Mouse (Mus musculus) heart, embryonic 10.5 days (tissue): ENCODE measurements around the gene Slc9a5. TPM values are rescaled to one million over a fixed set of nuclear protein-coding genes. Genes with fewer than 3 reads are reported as not detected.

Experiments
- DNase-seq: peaks from one replicate; pipeline ENCODE4 v3.0.0-alpha.2; 2017; ENCODE audit warnings: low spot score
- H3K27ac ChIP-seq: fragments of 300-500 bp; sonication (generic); 2 replicates; pipeline ENCODE4 v1.5.1; 2016; ENCODE audit warnings: mild to moderate bottlenecking
- H3K27me3 ChIP-seq: fragments of 300-500 bp; sonication (generic); 2 replicates; pipeline ENCODE4 v1.6.1; 2016; ENCODE audit warnings: mild to moderate bottlenecking; ENCODE audit not compliant: poor library complexity, insufficient read depth, severe bottlenecking
- H3K36me3 ChIP-seq: fragments of 300-500 bp; sonication (generic); 2 replicates; pipeline ENCODE4 v1.6.1; 2016; ENCODE audit warnings: mild to moderate bottlenecking, moderate library complexity
- H3K4me1 ChIP-seq: fragments of 300-500 bp; sonication (generic); 2 replicates; pipeline ENCODE4 v1.6.1; 2016; ENCODE audit warnings: mild to moderate bottlenecking
- H3K4me3 ChIP-seq: fragments of 300-500 bp; sonication (generic); 2 replicates; pipeline ENCODE4 v1.5.1; 2016; ENCODE audit warnings: mild to moderate bottlenecking, moderate library complexity
- H3K9me3 ChIP-seq: fragments of 300-500 bp; sonication (generic); 2 replicates; pipeline ENCODE4 v1.6.1; 2016; ENCODE audit warnings: mild to moderate bottlenecking, moderate library complexity
- WGBS: fragments of 180-500 bp; shearing (Covaris S2); methylation state at CpG from one replicate; pipeline ENCODE4 v1.1.7; 2016; 5-methylcytosine and 5-hydroxymethylcytosine counted together
- polyA plus RNA-seq: library from polyadenylated mRNA; unstranded; fragments of >200 nt; fragmentation: Nextera tagmentation; extraction: Ambion mirVana; gene quantifications from 2 replicates; pipeline ENCODE4 v1.2.1, GENCODE M21; 2016

The Slc9a5 gene
- polyA plus RNA-seq, 1 experiment from 2014 or later = 2.4 TPM

DNA sequence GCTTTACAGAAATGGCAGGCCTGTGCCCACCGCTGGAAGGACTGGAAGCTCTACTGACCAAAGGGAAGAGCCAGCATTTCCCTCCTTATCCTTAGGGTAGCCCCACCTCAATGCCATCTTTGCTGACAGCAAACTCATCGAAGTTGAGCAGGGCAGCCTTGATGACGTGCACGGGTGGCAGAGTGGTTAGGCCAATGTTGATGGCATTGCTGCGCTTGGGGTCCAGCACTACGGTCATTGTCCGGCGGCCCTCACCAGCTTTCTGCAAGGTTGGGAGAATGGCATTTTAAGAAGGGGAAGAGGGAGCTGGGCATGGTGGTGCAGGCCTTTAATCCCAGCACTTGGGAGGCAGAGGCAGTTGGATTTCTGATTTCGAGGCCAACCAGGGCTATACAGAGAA, 16.7 kb upstream of the Slc9a5 start:
- no peak for DNase-seq
- H3K4me3 ChIP-seq = no peak overlapping the region
- WGBS = 93% methylated on average over 9 of the region's 9 CpGs
- H3K9me3 ChIP-seq = no peaks in the 10 kb centered on the region
- H3K36me3 ChIP-seq = peaks cover 91% of the 10 kb centered on the region
- H3K4me1 ChIP-seq = peaks cover 12% of the 10 kb centered on the region
- H3K27me3 ChIP-seq = 0 out of 2 replicates have a peak, but pooled peaks cover 2% of the 10 kb centered on the region
- no peak overlapping the region for H3K27ac ChIP-seq

DNA sequence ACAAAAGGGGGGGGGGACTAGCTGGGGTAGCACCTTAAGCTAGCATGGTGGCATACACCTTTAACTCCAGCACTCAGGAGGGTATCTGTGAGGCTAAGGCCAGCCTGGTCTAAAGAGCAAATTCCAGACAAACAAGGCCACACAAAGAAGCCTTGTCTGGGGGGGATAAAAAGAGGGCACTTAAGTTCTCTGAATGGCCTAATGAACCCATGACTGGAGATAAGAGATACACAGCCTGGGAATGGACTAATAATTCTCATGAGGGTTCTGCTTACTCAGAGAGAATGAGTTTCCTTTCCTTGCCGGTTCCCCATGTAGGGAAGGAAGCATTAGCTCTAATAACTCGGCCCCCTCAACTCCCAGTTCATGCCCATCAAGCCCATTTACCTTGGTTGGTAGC, 16.1 kb upstream of the Slc9a5 start:
- 0 out of 2 replicates have a peak, but pooled peaks cover 3% of the 10 kb centered on the region for H3K27me3 ChIP-seq
- no peak overlapping the region for H3K27ac ChIP-seq
- 64% methylated on average over 2 of the region's 2 CpGs for WGBS
- H3K9me3 ChIP-seq = no peaks in the 10 kb centered on the region
- peaks cover 6% of the 10 kb centered on the region; the same call in 1 of the 2 replicates for H3K4me1 ChIP-seq
- no peak overlapping the region for H3K4me3 ChIP-seq
- no peak for DNase-seq
- H3K36me3 ChIP-seq = peaks cover 97% of the 10 kb centered on the region

DNA sequence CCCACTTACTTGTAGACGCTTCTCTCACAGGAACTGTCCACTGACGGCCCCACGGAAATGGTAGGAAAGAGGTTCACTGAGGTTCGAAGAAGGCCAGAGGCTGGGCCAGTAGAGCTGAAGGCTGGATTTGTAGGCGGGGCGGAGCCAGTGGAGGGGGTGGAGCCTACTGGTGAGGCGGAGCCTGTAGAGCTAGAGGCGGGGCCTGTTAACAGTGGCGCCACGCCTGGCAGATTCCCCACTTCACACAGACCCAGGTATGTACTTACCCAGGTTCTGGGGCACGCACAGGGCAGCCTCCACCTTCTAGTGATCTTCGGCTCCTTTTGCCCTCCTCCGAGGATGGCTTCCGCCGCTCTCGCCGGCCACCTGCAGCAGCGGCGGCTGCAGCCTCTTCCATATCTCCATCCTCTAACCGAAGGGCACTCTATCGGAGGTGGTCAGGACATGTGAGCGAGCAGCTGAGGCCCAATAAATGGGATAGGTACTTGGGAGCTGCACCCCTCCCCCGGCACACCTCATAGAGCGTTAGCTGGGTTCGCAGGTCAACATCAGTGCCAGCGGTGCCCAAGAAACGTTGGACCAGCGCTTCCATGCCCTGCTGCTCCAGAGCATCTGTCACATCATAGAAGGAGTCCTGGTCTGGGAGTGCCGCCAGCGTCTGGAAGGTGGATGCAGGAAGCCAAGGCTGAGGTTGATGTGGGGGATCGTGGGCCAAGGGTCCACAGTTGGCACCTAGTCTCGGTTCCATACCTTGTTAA, 12.1 kb upstream of the Slc9a5 start:
- Histone ChIP-seq H3K36me3 (peaks cover 71% of the 10 kb centered on the region), H3K27me3 (0 out of 2 replicates have a peak, but pooled peaks cover 3% of the 10 kb centered on the region), H3K27ac (no peak overlapping the region), H3K4me3 (no peak overlapping the region), H3K9me3 (no peaks in the 10 kb centered on the region), H3K4me1 (peaks cover 38% of the 10 kb centered on the region)
- WGBS = 59% methylated on average over 32 of the region's 32 CpGs
- DNase-seq = no peak

DNA sequence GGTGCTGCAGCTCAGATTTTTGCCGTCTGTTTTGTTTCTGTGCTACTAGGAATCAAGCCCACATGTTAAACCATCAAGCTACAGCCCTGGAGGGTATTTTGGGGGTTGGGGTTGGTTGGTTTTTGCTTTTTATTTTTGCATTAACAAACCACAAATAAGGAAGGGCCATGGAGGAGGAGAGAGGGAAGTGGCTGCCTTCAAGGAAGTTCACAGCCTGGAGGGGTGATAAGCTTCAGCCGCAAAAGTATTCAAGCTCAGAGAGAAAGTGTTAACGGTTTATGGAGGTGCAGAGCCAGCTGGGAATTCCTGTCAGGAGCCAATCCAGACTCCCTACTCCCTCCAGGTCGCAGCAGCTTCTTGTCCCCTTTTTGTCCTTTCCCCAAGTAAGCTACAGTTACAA, 9.7 kb upstream of the Slc9a5 start:
- 0 out of 2 replicates have a peak, but pooled peaks cover 3% of the 10 kb centered on the region for H3K27me3 ChIP-seq
- no peak overlapping the region for H3K4me3 ChIP-seq
- H3K9me3 ChIP-seq = no peaks in the 10 kb centered on the region
- peak overlapping the region; percentile 75; the same call in 1 of the 2 replicates for H3K27ac ChIP-seq
- peaks cover 46% of the 10 kb centered on the region for H3K36me3 ChIP-seq
- WGBS = 19% methylated on average over 4 of the region's 4 CpGs
- no peak for DNase-seq
- H3K4me1 ChIP-seq = peaks cover 42% of the 10 kb centered on the region

DNA sequence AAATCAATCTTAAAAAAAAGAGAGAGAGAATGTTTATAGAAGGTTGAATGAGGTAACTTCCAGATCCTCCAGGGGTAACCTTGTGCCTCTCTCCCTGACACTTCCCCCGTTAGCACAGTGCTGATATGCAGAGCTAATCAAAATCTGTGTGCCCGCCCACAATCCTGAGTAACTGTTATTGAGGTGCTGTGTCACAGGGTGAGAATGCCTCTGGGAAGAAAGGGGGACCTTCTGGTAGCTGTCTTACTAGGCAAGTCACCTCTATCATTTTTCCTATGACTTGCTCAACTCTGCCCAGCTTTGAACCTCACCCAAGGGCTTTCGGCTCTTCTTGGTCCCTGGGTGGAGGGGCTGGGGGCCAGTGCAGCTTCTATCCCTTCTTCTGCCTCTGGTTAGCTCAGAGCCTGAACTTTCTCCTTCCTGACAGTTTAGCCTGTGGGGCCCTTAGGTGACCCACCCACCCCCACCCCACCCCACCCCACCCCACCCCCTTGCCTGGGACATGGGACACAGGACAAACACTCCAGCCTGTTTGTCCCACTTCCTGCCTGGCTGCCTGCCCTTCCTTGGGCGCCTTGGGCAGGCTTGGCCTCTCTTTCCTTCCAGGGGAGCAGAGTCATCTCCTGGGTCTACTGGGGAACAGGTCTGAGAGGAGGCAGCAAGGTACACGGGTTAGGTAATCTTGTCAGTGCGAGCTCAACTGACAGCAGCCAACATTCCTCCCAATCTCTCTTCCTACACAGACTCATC, 8.6 kb upstream of the Slc9a5 start:
- H3K27ac ChIP-seq = peak overlapping the region; percentile 69
- H3K9me3 ChIP-seq = no peaks in the 10 kb centered on the region
- DNase-seq = no peak
- H3K36me3 ChIP-seq = peaks cover 36% of the 10 kb centered on the region
- 56% methylated on average over 6 of the region's 6 CpGs for WGBS
- H3K4me1 ChIP-seq = peaks cover 53% of the 10 kb centered on the region
- no peak overlapping the region for H3K4me3 ChIP-seq
- H3K27me3 ChIP-seq = 0 out of 2 replicates have a peak, but pooled peaks cover 3% of the 10 kb centered on the region

DNA sequence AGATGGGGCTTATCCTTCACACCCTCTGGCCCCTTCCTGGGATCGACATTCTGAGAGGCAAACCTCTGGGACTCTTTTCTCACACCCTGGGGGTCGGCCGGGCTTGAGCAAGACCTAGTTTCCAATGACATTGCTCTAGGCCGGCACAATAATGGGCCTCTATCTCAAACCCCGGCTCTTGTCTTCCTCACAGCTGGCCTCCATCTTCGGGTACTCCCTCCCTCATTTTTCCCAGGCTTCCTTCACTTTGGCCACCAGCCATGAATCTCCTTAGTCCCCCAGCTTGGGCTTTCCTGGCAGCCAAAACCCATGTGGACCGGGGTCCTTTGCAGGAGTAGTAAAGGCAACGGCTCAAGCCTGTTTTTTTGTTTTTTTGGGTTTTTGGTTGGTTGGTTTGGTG, 7.2 kb upstream of the Slc9a5 start:
- no peak for DNase-seq
- Histone ChIP-seq H3K27me3 (0 out of 2 replicates have a peak, but pooled peaks cover 3% of the 10 kb centered on the region), H3K9me3 (no peaks in the 10 kb centered on the region), H3K36me3 (peaks cover 22% of the 10 kb centered on the region), H3K4me1 (peaks cover 66% of the 10 kb centered on the region), H3K4me3 (no peak overlapping the region; the same call in 1 of the 2 replicates), H3K27ac (peak overlapping the region; percentile 69; the same call in 1 of the 2 replicates)
- 22% methylated on average over 8 of the region's 8 CpGs for WGBS

DNA sequence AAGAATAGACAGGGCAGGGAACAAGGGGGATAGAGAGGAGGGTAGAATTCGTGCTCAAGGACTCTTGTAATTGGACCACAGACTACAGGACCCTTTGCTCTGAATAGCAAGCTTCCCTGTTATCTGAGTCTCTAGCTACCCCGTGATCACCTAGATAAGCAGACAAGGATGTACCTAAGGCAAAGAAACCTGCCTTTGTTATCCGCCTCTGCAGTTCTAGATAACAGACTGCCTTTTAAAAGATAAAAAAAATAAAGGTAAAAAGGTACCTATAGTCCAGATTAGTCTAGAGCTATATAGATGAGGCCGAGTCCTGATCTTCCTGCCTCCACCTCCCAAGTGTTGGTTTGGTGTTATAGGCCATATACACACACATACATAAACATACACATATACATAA, 5.9 kb upstream of the Slc9a5 start:
- no peak overlapping the region for H3K27ac ChIP-seq
- no peaks in the 10 kb centered on the region for H3K27me3 ChIP-seq
- peaks cover 8% of the 10 kb centered on the region for H3K36me3 ChIP-seq
- no peaks in the 10 kb centered on the region for H3K9me3 ChIP-seq
- peaks cover 74% of the 10 kb centered on the region for H3K4me1 ChIP-seq
- no peak for DNase-seq
- no peak overlapping the region for H3K4me3 ChIP-seq
- 66% methylated on average over 4 of the region's 4 CpGs for WGBS

DNA sequence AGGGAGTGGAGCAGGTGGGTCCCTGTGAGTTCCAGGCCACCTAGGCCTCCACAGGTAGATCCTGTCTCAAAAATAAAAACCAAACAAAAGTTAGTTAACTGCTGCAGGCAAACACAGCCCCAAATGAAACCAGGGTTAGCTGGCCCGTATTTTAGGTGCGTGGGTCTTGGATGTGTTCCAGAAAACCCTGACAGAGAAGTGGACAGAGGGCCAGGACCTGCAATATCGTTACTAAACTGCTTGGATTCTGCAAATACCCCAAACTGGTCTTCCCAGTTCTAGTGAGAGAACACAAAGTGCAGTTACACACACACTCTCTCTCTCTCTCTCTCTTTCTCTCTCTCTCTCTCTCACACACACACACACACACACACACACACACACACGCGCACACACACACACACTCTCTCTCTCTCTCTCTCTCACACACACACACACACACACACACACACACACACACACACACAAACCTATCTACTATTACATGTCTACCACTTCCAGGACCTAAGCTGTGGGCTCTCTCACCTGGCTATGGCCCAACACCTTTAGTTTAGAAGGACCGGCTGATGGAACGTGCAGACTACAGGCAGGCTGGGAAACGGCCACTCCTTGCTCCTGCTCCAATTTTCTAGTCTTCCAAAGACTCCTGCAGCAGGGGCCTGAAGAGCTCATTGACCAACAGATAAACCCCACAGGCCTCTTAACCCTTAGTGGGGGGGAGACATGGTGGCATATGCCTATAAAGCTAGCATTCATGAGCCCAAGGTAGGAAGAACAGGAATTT, 4.7 kb upstream of the Slc9a5 start:
- Histone ChIP-seq H3K4me3 (no peak overlapping the region), H3K4me1 (peaks cover 70% of the 10 kb centered on the region), H3K9me3 (no peaks in the 10 kb centered on the region), H3K36me3 (no peaks in the 10 kb centered on the region), H3K27me3 (no peaks in the 10 kb centered on the region), H3K27ac (0 out of 2 replicates have a peak overlapping the region, but pooled peaks have one; percentile 36)
- no peak for DNase-seq
- 59% methylated on average over 8 of the region's 8 CpGs for WGBS

DNA sequence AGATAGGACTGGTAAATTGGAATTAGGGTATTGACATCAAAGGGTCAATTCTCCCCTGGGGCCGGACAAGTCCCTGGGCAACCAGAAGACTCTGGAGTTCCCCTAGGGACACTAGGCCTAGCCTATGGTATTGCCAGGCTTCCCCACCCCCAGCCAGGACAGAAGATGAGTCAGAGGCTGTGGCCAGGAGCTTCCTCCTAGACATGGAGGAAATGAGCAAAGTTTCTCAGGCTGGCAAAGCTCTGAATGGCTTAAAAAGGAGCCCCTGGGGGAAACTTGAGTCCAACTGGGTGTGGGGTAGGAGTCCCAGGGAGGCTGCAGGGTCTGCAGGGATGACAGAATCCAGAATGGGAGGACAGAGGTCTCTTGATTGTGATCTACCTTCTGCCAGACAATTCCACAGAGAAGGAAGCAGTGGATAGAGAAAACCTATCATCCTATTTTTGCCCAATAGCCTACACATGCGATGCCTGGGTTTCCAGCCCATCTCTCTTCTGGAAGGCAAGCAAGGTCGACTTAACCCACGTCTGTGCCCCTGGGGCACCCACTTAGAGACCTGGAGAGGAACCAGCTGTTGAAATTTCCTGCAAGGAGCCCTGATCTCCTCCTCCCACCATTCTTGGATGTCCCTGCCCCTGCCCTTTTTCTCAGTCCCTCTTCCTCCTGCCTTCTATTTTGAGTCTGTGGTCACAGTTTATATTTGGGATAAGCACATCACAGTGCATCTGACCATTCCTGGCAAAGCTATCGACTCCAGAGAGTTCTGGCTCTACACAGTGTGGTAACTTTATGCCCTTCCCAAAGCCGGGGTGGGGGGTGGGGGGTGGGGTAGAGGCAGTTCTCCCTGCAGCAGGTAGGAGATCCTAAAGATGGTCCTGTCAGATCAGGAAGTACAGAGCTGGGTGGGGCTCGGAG, 3.3 kb upstream of the Slc9a5 start:
- Histone ChIP-seq H3K27ac (peak overlapping the region; percentile 89), H3K9me3 (no peaks in the 10 kb centered on the region), H3K4me1 (peaks cover 70% of the 10 kb centered on the region), H3K27me3 (no peaks in the 10 kb centered on the region), H3K4me3 (peak overlapping the region; percentile 72), H3K36me3 (no peaks in the 10 kb centered on the region)
- 52% methylated on average over 7 of the region's 7 CpGs for WGBS
- DNase-seq = no peak

DNA sequence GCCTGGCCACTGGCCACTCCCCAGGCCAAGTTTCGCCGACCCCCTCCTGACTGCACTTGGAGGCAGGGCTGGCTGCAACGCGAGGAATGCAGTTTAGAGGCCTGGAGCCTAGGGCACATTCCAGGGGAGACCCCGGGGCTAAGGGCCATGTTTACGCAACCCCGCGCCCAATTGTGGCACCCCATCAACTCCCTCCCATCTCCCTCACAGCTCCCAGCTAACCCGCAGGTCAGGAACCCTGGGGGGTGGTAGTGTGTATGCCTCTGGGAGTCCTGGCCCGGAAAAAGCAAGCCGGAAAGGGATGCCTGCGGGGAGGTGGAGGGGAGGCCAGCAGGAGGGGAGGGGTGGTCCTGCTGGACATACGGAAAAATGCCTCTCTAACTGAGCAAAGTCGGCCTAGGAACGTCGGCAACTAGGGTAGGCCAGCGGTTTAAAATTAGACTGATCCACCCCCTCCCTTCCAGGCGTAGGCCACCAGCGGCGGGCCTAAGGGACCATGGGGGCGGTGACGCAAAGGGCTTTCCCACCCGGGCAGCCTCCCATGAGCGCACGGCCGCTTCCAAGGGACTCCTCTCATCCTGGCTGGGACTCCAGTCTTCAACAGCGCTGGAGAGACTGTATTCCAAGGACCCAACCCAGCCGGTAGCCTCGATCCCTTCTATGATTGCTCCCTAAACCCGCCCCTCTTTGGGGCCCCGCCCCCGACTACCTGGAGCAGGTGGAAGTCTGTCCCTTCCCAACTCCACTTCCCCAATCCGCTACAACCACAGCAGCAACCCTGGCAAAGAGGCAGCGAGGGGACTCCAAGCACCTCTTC, 1.8 kb upstream of the Slc9a5 start:
- no peaks in the 10 kb centered on the region for H3K9me3 ChIP-seq
- H3K4me3 ChIP-seq = peak overlapping the region; percentile 72
- H3K4me1 ChIP-seq = peaks cover 60% of the 10 kb centered on the region
- WGBS = under 1% methylated on average over 34 of the region's 34 CpGs
- H3K36me3 ChIP-seq = no peaks in the 10 kb centered on the region
- no peaks in the 10 kb centered on the region for H3K27me3 ChIP-seq
- peak; percentile 87 for DNase-seq
- H3K27ac ChIP-seq = peak overlapping the region; percentile 89

DNA sequence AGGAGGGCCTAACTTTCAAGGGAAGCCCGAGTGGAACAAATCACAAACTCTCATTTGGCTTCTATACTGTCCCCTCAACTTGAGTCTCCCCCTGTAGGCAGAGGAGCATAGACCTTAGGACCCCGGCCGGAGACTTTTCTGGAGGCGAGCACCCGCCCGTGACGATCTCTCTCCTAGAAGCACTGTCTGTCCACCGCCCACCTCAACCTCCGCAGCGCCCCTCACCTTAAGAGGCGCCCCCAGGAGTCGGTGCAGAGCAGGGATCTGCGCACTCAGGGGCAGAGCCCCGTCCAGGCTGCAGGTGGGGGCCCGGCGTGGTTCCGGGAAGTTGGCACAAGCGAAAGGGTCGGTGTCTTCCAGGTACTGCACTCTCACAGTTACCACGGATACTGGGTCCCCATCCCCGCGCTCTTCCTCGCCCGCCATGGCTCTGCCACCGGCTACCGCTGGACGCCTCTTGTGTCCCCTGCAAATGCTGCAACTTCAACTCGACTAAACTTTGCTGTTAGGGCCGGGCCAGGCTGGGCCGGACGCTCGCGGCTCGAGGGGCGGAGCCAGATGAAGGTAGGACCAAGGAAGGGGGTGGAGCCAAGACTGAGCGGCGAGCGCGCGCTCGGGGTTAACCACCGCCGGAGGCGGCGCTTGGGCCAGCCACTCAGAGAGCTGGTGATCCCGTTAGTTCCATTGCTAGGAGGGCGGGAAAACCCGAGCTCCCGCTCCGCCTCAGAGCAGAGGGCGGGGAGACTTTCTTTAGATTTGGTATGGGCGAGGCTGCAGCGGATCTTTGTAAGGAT, 1.0 kb upstream of the Slc9a5 start, which contains the start of gene Fhod1:
Gene Fhod1 (minus strand): TSS at position 526 of the 794 bp plus-strand sequence.
- H3K9me3 ChIP-seq = no peaks in the 10 kb centered on the region
- DNase-seq = peak; percentile 97
- H3K36me3 ChIP-seq = no peaks in the 10 kb centered on the region
- H3K27ac ChIP-seq = peak within 1 kb of the TSS; percentile 89
- WGBS = under 1% methylated on average over 53 of the region's 53 CpGs
- no peaks in the 10 kb centered on the region for H3K27me3 ChIP-seq
- H3K4me3 ChIP-seq = peak within 1 kb of the TSS; percentile 72
- peaks cover 60% of the 10 kb centered on the region for H3K4me1 ChIP-seq
